In genomic region chr5:88554086-88554886, GRCm38 (mm10) we compare ENCODE assay signal across 8 mouse cellular contexts. TPM values are rescaled to one million over a fixed set of nuclear protein-coding genes. Genes with fewer than 3 reads are reported as not detected.
DNase-seq lines count a peak whose midpoint lies in the region; ATAC-seq lines count a peak whose summit lies in the region.

TSS of gene Utp3 (plus strand) at chr5:88554462.

- no peaks in the 10 kb centered on the region for H3K9me3 ChIP-seq in hindbrain, embryonic 16.5 days (ENCODE audit: control insufficient read depth, low read length)

- no peaks in the 10 kb centered on the region for H3K27me3 ChIP-seq in hindbrain, embryonic 16.5 days (replicated peaks; ENCODE audit: control insufficient read depth, insufficient read depth, low read length)

- H3K27ac ChIP-seq in hindbrain, embryonic 16.5 days (ENCODE audit: low read depth, low read length), result peak within 1 kb of the TSS; percentile 94
- peak within 1 kb of the TSS; percentile 99 for H3K27ac ChIP-seq in macrophage

- peak within 1 kb of the TSS; percentile 84 for H3K4me2 ChIP-seq in hindbrain, embryonic 16.5 days (ENCODE audit: low read length)

- DNase-seq in WW6 (ENCODE audit: low read depth, low spot score), result peak; percentile 97
- DNase-seq in cerebellum, postnatal 4 days (ENCODE audit: low spot score in 2 of 2), result peak; percentile 90 to 97
- peak; percentile 95 for DNase-seq in gastrocnemius, adult 18-20 months (ENCODE audit: low spot score)
- peak; percentile 93 to 96 for DNase-seq in left cerebral cortex, adult 18-20 months (ENCODE audit: low spot score in 2 of 2)
- peak; percentile 92 for DNase-seq in right cerebral cortex, adult 18-20 months
- peak; percentile 58 for DNase-seq in urinary bladder, postnatal 10 days (ENCODE audit: low spot score)

- ATAC-seq in hindbrain, embryonic 16.5 days, result peak; percentile 97

- no peaks in the 10 kb centered on the region; the same call in 1 of the 2 replicates for H3K36me3 ChIP-seq in hindbrain, embryonic 16.5 days (ENCODE audit: control insufficient read depth, insufficient read depth, low read length)
- no peaks in the 10 kb centered on the region for H3K36me3 ChIP-seq in macrophage (ENCODE audit: inconsistent target)

- H3K4me3 ChIP-seq in hindbrain, embryonic 16.5 days (ENCODE audit: low read length), result peak within 1 kb of the TSS; percentile 91
- H3K4me3 ChIP-seq in macrophage (ENCODE audit: inconsistent target), result peak within 1 kb of the TSS; percentile 94

- H3K4me1 ChIP-seq in hindbrain, embryonic 16.5 days (ENCODE audit: control insufficient read depth, insufficient read depth, low read depth, low read length), result peaks cover 15% of the 10 kb centered on the region

- peaks cover 38% of the 10 kb centered on the region for H3K79me2 ChIP-seq in macrophage (ENCODE audit: inconsistent target)

- WGBS in hindbrain, embryonic 16.5 days, result under 1% methylated on average over 66 of the region's 76 CpGs
- 1% methylated on average over 62 of the region's 76 CpGs for WGBS in macrophage (ENCODE audit: missing documents)

- H3K9ac ChIP-seq in hindbrain, embryonic 16.5 days (ENCODE audit: low read depth, low read length), result peak within 1 kb of the TSS; percentile 92

RNA-seq across cellular contexts. Expression of gene Utp3, which starts in this region (rescaled TPM):
- total RNA-seq in gastrocnemius, adult 18-20 months (2021), result 10 to 100 TPM; 25.5 to 26.2 TPM
- polyA plus RNA-seq in hindbrain, embryonic 16.5 days (2015; fragmentation: Nextera tagmentation; extraction: Ambion mirVana), result 47.6 and 48.3 TPM in 2 replicates
- 10 to 100 TPM; 29.4 to 29.8 TPM for total RNA-seq in left cerebral cortex, adult 18-20 months (2021)
- total RNA-seq in macrophage (2018; cell fraction: chromatin; rRNA removed), result 10 to 100 TPM; 18.6 to 84.7 (median 44.4) TPM
- total RNA-seq in macrophage (2018; cell fraction: cytosol; rRNA removed), result 10 to 100 TPM; 58.2 to 91.8 (median 75.7) TPM
- 100 to 1,000 TPM in 5 of 26 experiments, 10 to 100 TPM in 21; 31.6 to 119 (median 76.1) TPM for total RNA-seq in macrophage (2018; cell fraction: nucleus; rRNA removed)
- 69.2 to 155 TPM (median 75.8 TPM) in 3 replicates for polyA plus RNA-seq in macrophage (2018)

Comparison
In these comparisons a context has a peak if more than half of its experiments do, and no peak if none do; other contexts are left out.
1. Peak in every context shown above with its lines: DNase-seq, ATAC-seq, H3K4me3 ChIP-seq and H3K27ac ChIP-seq.